Mouse (Mus musculus): ENCODE data around the gene Ptprt.

DNA sequence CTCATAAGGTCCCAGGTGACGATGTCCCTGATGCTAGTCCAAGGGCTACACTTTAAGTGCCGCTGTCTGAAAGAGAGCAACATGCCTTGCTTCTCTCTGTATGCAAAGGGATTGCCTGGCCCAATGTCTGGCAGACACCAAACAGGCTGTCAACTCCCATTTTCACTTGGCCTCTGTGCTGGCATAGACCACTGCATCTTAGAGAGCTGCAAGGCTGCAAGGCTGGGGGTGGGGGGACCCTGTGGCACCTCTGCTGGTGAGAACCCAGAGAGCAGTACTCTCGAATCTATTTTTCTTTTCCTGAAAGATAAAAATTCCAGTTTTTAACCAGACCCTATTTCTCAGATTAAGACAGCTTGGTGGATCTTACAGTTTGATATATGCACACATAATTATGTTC is 69.6 kb downstream of the Ptprt start:
- TF ChIP-seq POLR2A (IDR thresholded peaks at IDR 0.05; ENCODE audit: control insufficient read depth, extremely low read depth, insufficient read depth, low read length, poor library complexity) (no peak), CTCF (IDR thresholded peaks at IDR 0.05; ENCODE audit: borderline replicate concordance, control insufficient read depth, extremely low read depth, insufficient read depth, low read length, poor library complexity) (no peak)
